Mouse (Mus musculus) adrenal gland (tissue): Measurements from ENCODE around the gene Pdyn.

Source experiments
- intact Hi-C: fragments of 180-260 bp; cut with DNase I; formaldehyde crosslinking; loops from one replicate; pipeline ENCODE4 v1.15.1; 2025

Gene Pdyn

GRCm38 (mm10) chr2:129658796-129659195, 40.8 kb downstream of the Pdyn start:
- intact Hi-C loops: loop anchor here (5.0 kb wide), 1 partner anchor 156 kb away; no protein-coding TSS in a partner anchor

GRCm38 (mm10) chr2:129655033-129655432, 44.6 kb downstream of the Pdyn start:
- intact Hi-C loops: loop anchor here (5.0 kb wide), 1 partner anchor 153 kb away; no protein-coding TSS in a partner anchor

GRCm38 (mm10) chr2:129654233-129654950, 45.3 kb downstream of the Pdyn start:
- intact Hi-C loops: no loop called here

- intact Hi-C loops: no loop called here
Measured at GRCm38 (mm10) chr2:129653632-129654031, 46.0 kb downstream of the Pdyn start.

GRCm38 (mm10) chr2:129652616-129653015, 47.0 kb downstream of the Pdyn start:
- intact Hi-C loops: no loop called here
